Mouse (Mus musculus) heart, embryonic 16.5 days (tissue): ENCODE measurements around the gene Usp5. TPM values are rescaled to one million over a fixed set of nuclear protein-coding genes. Genes with fewer than 3 reads are reported as not detected.
"Not testable (repeated sequence)": the region's sequence is repeated elsewhere in the genome, so short reads cannot be mapped to it uniquely, and the experiment has no call there.

ENCODE experiments used
- ATAC-seq: fragments of 200-750 bp; cut with Nextera tagmentation; replicated peaks from 2 replicates; pipeline ENCODE4 v1.8.0; 2017; ENCODE audit warnings: moderate number of reproducible peaks; ENCODE audit not compliant: insufficient read depth, low FRiP score; ENCODE audit errors: extremely low read depth
- H3K27ac ChIP-seq: fragments of 300-500 bp; sonication (generic); 2 replicates; pipeline ENCODE4 v1.5.1; 2014; ENCODE audit warnings: mild to moderate bottlenecking, low read length, control low read depth, moderate library complexity
- H3K27me3 ChIP-seq: fragments of 300-500 bp; sonication (generic); 2 replicates; pipeline ENCODE4 v1.6.1; 2014; ENCODE audit warnings: low read length, mixed read lengths; ENCODE audit not compliant: control insufficient read depth, insufficient read depth
- H3K36me3 ChIP-seq: fragments of 300-500 bp; sonication (generic); 2 replicates; pipeline ENCODE4 v1.6.1; 2014; ENCODE audit not compliant: control insufficient read depth, insufficient read depth
- H3K4me1 ChIP-seq: fragments of 300-500 bp; sonication (generic); 2 replicates; pipeline ENCODE4 v1.6.1; 2014; ENCODE audit warnings: low read length, mixed read lengths; ENCODE audit not compliant: control insufficient read depth, insufficient read depth
- H3K4me2 ChIP-seq: fragments of 300-500 bp; sonication (generic); 2 replicates; pipeline ENCODE4 v1.6.1; 2014; ENCODE audit warnings: low read depth, mild to moderate bottlenecking, control low read depth, low read length
- H3K4me3 ChIP-seq: fragments of 300-500 bp; sonication (generic); 2 replicates; pipeline ENCODE4 v1.5.1; 2014; ENCODE audit warnings: mild to moderate bottlenecking, control low read depth, low read length
- H3K9ac ChIP-seq: fragments of 300-500 bp; sonication (generic); 2 replicates; pipeline ENCODE4 v1.6.1; 2014; ENCODE audit warnings: low read length, control low read depth
- H3K9me3 ChIP-seq: fragments of 300-500 bp; sonication (generic); replicated peaks from 2 replicates; pipeline ENCODE4 v1.6.1; 2016; ENCODE audit warnings: low read length; ENCODE audit not compliant: control insufficient read depth
- WGBS: fragments of 180-500 bp; shearing (Covaris S2); extraction: QIAGEN DNeasy Blood & Tissue Kit; methylation state at CpG from one replicate; pipeline ENCODE4 v1.1.7; 2014; 5-methylcytosine and 5-hydroxymethylcytosine counted together
- polyA plus RNA-seq: library from polyadenylated mRNA; unstranded; fragments of >200 nt; fragmentation: Nextera tagmentation; extraction: Ambion mirVana; gene quantifications from 2 replicates; pipeline ENCODE4 v1.2.1, GENCODE M21; 2015

The Usp5 gene
- polyA plus RNA-seq, 1 experiment from 2014 or later, result 104 TPM

- not testable (repeated sequence) for H3K9me3 ChIP-seq, H3K27ac ChIP-seq, ATAC-seq, H3K9ac ChIP-seq, H3K27me3 ChIP-seq
- peaks cover 21% of the 10 kb centered on the region for H3K4me1 ChIP-seq
- peak overlapping the region; percentile 92 for H3K4me2 ChIP-seq
- WGBS, result 94% methylated on average over 4 of the region's 4 CpGs
- peaks cover 14% of the 10 kb centered on the region; the same call in 1 of the 2 replicates for H3K36me3 ChIP-seq
- H3K4me3 ChIP-seq, result peak overlapping the region; percentile 15
Observed at GRCm38 (mm10) chr6:124831199-124831598, 1.9 kb upstream of the Usp5 start.

- Histone ChIP-seq H3K9ac (peak overlapping the region; percentile 83), H3K4me2 (peak overlapping the region; percentile 92), H3K27ac (peak overlapping the region; percentile 98), H3K4me1 (peaks cover 20% of the 10 kb centered on the region), H3K27me3 (no peaks in the 10 kb centered on the region), H3K9me3 (no peaks in the 10 kb centered on the region), H3K4me3 (peak overlapping the region; percentile 80), H3K36me3 (peaks cover 24% of the 10 kb centered on the region; the same call in 1 of the 2 replicates)
- WGBS, result under 1% methylated on average over 38 of the region's 38 CpGs
- peak; percentile 84 for ATAC-seq
Observed at GRCm38 (mm10) chr6:124829799-124830700, 766 bp upstream of the Usp5 start.

DNA sequence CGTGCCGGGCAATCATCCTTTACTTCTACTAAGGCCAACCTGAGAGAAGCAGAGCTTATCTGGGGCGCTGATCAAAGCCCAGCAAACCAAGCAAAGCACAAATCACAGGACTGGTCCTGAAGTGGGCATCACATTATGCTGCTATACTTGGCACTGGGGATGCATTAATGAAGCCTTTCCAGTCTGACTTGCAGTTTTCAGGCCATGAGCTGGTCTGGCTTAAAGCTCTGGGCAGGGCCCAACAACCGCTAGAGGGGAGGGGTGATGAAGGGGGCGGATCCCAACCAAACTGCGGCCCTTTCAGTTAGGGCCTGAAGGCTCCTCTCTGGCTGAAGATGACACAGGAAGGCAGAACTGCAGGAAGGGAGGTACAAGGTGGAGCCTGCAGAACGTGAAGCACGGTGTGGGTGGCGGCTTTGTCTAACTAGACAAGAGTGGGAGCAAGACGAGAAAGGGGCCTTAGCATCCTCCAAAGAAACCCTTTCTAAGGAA is 1.1 kb downstream of the Usp5 start:
- Histone ChIP-seq H3K4me2 (peak overlapping the region; percentile 95), H3K4me3 (peak overlapping the region; percentile 80), H3K4me1 (peaks cover 20% of the 10 kb centered on the region), H3K27ac (peak overlapping the region; percentile 61), H3K9ac (peak overlapping the region; percentile 72), H3K36me3 (peaks cover 37% of the 10 kb centered on the region), H3K9me3 (no peaks in the 10 kb centered on the region), H3K27me3 (no peaks in the 10 kb centered on the region)
- no peak for ATAC-seq
- WGBS, result 21% methylated on average over 10 of the region's 10 CpGs

DNA sequence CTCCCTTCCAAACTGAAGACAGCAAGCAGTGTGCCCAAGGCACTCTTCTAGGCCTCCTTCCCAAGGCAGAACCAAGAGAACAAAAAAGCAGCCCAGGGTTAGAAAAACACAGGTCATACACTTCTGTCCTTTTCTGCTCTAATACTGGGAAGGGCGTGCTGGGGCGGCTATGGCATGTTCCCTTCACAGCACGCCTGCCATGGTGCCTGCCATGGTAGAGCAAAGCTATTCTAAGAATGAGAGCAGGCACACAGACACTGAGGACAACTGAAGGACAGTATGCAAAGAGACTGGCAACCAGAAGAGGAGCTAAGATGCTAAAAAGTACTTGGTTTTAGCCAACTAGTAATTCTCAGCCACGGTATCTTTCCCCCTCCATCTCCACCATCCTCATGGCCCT is 7.2 kb downstream of the Usp5 start:
- H3K27me3 ChIP-seq, result no peaks in the 10 kb centered on the region
- peaks cover 83% of the 10 kb centered on the region for H3K36me3 ChIP-seq
- no peaks in the 10 kb centered on the region for H3K4me1 ChIP-seq
- H3K4me3 ChIP-seq, result no peak overlapping the region
- H3K9ac ChIP-seq, result no peak overlapping the region
- ATAC-seq, result no peak
- H3K27ac ChIP-seq, result peak overlapping the region; percentile 56
- H3K4me2 ChIP-seq, result no peak overlapping the region
- H3K9me3 ChIP-seq, result no peaks in the 10 kb centered on the region
- WGBS, result 74% methylated on average over 4 of the region's 4 CpGs

GRCm38 (mm10) chr6:124820891-124821290 is 8.4 kb downstream of the Usp5 start:
- Histone ChIP-seq H3K4me3 (no peak overlapping the region), H3K27ac (no peak overlapping the region), H3K36me3 (peaks cover 88% of the 10 kb centered on the region), H3K27me3 (no peaks in the 10 kb centered on the region), H3K4me1 (no peaks in the 10 kb centered on the region), H3K4me2 (no peak overlapping the region), H3K9ac (no peak overlapping the region), H3K9me3 (no peaks in the 10 kb centered on the region)
- WGBS, result 91% methylated on average over 5 of the region's 5 CpGs
- ATAC-seq, result no peak

- no peak overlapping the region for H3K4me2 ChIP-seq
- WGBS, result 81% methylated on average over 8 of the region's 8 CpGs
- peaks cover 61% of the 10 kb centered on the region for H3K36me3 ChIP-seq
- H3K9ac ChIP-seq, result no peak overlapping the region
- no peak overlapping the region for H3K27ac ChIP-seq
- no peak overlapping the region for H3K4me3 ChIP-seq
- no peak for ATAC-seq
- H3K4me1 ChIP-seq, result peaks cover 9% of the 10 kb centered on the region
- no peaks in the 10 kb centered on the region for H3K9me3 ChIP-seq
- H3K27me3 ChIP-seq, result no peaks in the 10 kb centered on the region
Observed at GRCm38 (mm10) chr6:124817971-124818370, 11.3 kb downstream of the Usp5 start.

- H3K27ac ChIP-seq, result no peak overlapping the region
- peaks cover 13% of the 10 kb centered on the region for H3K4me1 ChIP-seq
- H3K27me3 ChIP-seq, result no peaks in the 10 kb centered on the region
- peaks cover 57% of the 10 kb centered on the region for H3K36me3 ChIP-seq
- H3K4me2 ChIP-seq, result no peak overlapping the region
- 92% methylated on average over 8 of the region's 8 CpGs for WGBS
- H3K4me3 ChIP-seq, result no peak overlapping the region
- ATAC-seq, result no peak
- H3K9ac ChIP-seq, result no peak overlapping the region
- no peaks in the 10 kb centered on the region for H3K9me3 ChIP-seq
Observed at GRCm38 (mm10) chr6:124817563-124817962, 11.7 kb downstream of the Usp5 start.

DNA sequence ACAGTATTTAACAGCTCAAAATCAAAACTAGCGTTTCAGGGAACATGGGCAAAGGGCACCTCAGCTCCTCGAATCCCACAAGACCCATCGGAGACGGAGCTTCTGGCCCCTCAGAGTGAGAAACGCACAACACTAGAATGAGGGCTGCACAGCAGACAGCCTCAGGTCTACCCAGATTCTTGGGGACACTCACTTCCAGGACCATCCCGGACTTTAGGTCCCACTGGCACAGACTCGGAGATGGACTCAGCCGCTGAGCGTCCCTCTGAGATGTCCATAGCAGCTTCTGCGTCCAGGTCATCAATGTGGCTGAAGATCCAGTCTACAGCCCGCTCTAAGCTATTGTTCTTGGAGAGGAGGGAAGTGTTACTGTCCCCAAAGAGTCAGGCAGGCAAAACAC is 12.2 kb downstream of the Usp5 start:
- ATAC-seq, result no peak
- Histone ChIP-seq H3K9ac (no peak overlapping the region), H3K9me3 (no peaks in the 10 kb centered on the region), H3K4me2 (no peak overlapping the region), H3K36me3 (peaks cover 55% of the 10 kb centered on the region), H3K4me3 (no peak overlapping the region), H3K27ac (no peak overlapping the region), H3K27me3 (no peaks in the 10 kb centered on the region), H3K4me1 (peaks cover 18% of the 10 kb centered on the region)
- 95% methylated on average over 11 of the region's 11 CpGs for WGBS

DNA sequence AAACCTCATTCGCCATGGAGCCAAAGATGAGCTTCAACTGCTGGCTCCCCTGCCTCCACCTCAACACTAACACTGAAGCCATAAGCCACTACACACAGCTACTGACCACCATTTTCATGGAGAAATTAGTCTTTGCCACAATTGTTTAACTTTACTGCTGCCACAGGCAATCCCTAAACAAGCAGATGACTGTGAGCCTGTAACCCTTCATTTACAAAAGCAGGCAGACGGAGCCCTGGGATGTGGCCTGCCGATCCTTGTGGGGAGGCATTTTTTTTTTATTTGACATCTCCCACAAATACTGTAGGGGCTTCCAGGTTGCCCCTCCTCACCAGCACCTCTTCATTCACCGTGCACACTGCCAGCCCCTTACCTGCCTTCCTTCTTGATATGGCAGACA is 12.7 kb downstream of the Usp5 start:
- Histone ChIP-seq H3K9me3 (no peaks in the 10 kb centered on the region), H3K36me3 (peaks cover 55% of the 10 kb centered on the region), H3K4me2 (no peak overlapping the region), H3K27me3 (no peaks in the 10 kb centered on the region), H3K4me3 (no peak overlapping the region), H3K27ac (no peak overlapping the region), H3K9ac (no peak overlapping the region), H3K4me1 (peaks cover 23% of the 10 kb centered on the region)
- 93% methylated on average over 4 of the region's 4 CpGs for WGBS
- no peak for ATAC-seq
